Mouse (Mus musculus): Measurements from ENCODE around the gene Sh2b2. TPM values are rescaled to one million over a fixed set of nuclear protein-coding genes. Genes with fewer than 3 reads are reported as not detected.

Sh2b2 gene
- polyA plus RNA-seq, 1 experiment = 7.3 TPM

GRCm38 (mm10) chr5:136182830-136183229 lies 63.5 kb downstream of the Sh2b2 start:
- H3K4me3 ChIP-seq (ENCODE audit: low read depth, low read length) = no peak overlapping the region
- no peak overlapping the region for H3K27ac ChIP-seq (ENCODE audit: insufficient read depth, low read depth, low read length)
- TF ChIP-seq POLR2A (IDR thresholded peaks at IDR 0.05; ENCODE audit: low read depth, low read length) (no peak), CTCF (IDR thresholded peaks at IDR 0.05; ENCODE audit: extremely low read depth, insufficient read length, insufficient replicate concordance, low read depth, low read length) (no peak)
- no peaks in the 10 kb centered on the region for H3K27me3 ChIP-seq (ENCODE audit: control insufficient read depth, insufficient read depth, low read length)
- 82% methylated on average over 4 of the region's 4 CpGs for WGBS
- peaks cover 32% of the 10 kb centered on the region for H3K36me3 ChIP-seq (ENCODE audit: control insufficient read depth, insufficient read depth, low read length)
- no peaks in the 10 kb centered on the region for H3K4me1 ChIP-seq (ENCODE audit: control insufficient read depth, insufficient read depth, insufficient read length, low read length)

- Histone ChIP-seq H3K27ac (ENCODE audit: insufficient read depth, low read depth, low read length) (no peak overlapping the region), H3K27me3 (ENCODE audit: control insufficient read depth, insufficient read depth, low read length) (no peaks in the 10 kb centered on the region), H3K36me3 (ENCODE audit: control insufficient read depth, insufficient read depth, low read length) (peaks cover 30% of the 10 kb centered on the region), H3K4me1 (ENCODE audit: control insufficient read depth, insufficient read depth, insufficient read length, low read length) (no peaks in the 10 kb centered on the region), H3K4me3 (ENCODE audit: low read depth, low read length) (no peak overlapping the region)
- TF ChIP-seq POLR2A (IDR thresholded peaks at IDR 0.05; ENCODE audit: low read depth, low read length) = no peak
- WGBS = 92% methylated on average over 6 of the region's 6 CpGs
Measured at GRCm38 (mm10) chr5:136182049-136182448, 64.3 kb downstream of the Sh2b2 start.

GRCm38 (mm10) chr5:136181197-136181596 lies 65.2 kb downstream of the Sh2b2 start:
- Histone ChIP-seq H3K4me3 (ENCODE audit: low read depth, low read length) (no peak overlapping the region), H3K27ac (ENCODE audit: insufficient read depth, low read depth, low read length) (no peak overlapping the region), H3K27me3 (ENCODE audit: control insufficient read depth, insufficient read depth, low read length) (no peaks in the 10 kb centered on the region), H3K4me1 (ENCODE audit: control insufficient read depth, insufficient read depth, insufficient read length, low read length) (no peaks in the 10 kb centered on the region), H3K36me3 (ENCODE audit: control insufficient read depth, insufficient read depth, low read length) (peaks cover 30% of the 10 kb centered on the region)
- TF ChIP-seq POLR2A (IDR thresholded peaks at IDR 0.05; ENCODE audit: low read depth, low read length) (no peak), CTCF (IDR thresholded peaks at IDR 0.05; ENCODE audit: extremely low read depth, insufficient read length, insufficient replicate concordance, low read depth, low read length) (no peak)
- 91% methylated on average over 6 of the region's 6 CpGs for WGBS

GRCm38 (mm10) chr5:136179594-136179993 lies 66.8 kb downstream of the Sh2b2 start:
- Histone ChIP-seq H3K27me3 (ENCODE audit: control insufficient read depth, insufficient read depth, low read length) (no peaks in the 10 kb centered on the region), H3K4me3 (ENCODE audit: low read depth, low read length) (no peak overlapping the region), H3K27ac (ENCODE audit: insufficient read depth, low read depth, low read length) (no peak overlapping the region), H3K4me1 (ENCODE audit: control insufficient read depth, insufficient read depth, insufficient read length, low read length) (no peaks in the 10 kb centered on the region), H3K36me3 (ENCODE audit: control insufficient read depth, insufficient read depth, low read length) (peaks cover 30% of the 10 kb centered on the region)
- 85% methylated on average over 5 of the region's 5 CpGs for WGBS
- TF ChIP-seq POLR2A (IDR thresholded peaks at IDR 0.05; ENCODE audit: low read depth, low read length) = no peak
- no peak for TF ChIP-seq CTCF (IDR thresholded peaks at IDR 0.05; ENCODE audit: extremely low read depth, insufficient read length, insufficient replicate concordance, low read depth, low read length)

GRCm38 (mm10) chr5:136173606-136174463 lies 72.5 kb downstream of the Sh2b2 start:
- H3K27ac ChIP-seq (ENCODE audit: insufficient read depth, low read depth, low read length) = peak overlapping the region; percentile 97
- peaks cover 27% of the 10 kb centered on the region; the same call in 1 of the 2 replicates for H3K4me1 ChIP-seq (ENCODE audit: control insufficient read depth, insufficient read depth, insufficient read length, low read length)
- H3K36me3 ChIP-seq (ENCODE audit: control insufficient read depth, insufficient read depth, low read length) = peaks cover 6% of the 10 kb centered on the region; the same call in 1 of the 2 replicates
- 9% methylated on average over 9 of the region's 9 CpGs for WGBS
- H3K4me3 ChIP-seq (ENCODE audit: low read depth, low read length) = peak overlapping the region; percentile 22
- H3K27me3 ChIP-seq (ENCODE audit: control insufficient read depth, insufficient read depth, low read length) = no peaks in the 10 kb centered on the region
- TF ChIP-seq CTCF (IDR thresholded peaks at IDR 0.05; ENCODE audit: extremely low read depth, insufficient read length, insufficient replicate concordance, low read depth, low read length) = no peak
- 0 out of 2 replicates have a peak, but pooled peaks have one; percentile 26 for TF ChIP-seq POLR2A (IDR thresholded peaks at IDR 0.05; ENCODE audit: low read depth, low read length)

- H3K4me3 ChIP-seq (ENCODE audit: low read depth, low read length) = no peak overlapping the region
- 40% methylated on average over 9 of the region's 9 CpGs for WGBS
- peak overlapping the region; percentile 97 for H3K27ac ChIP-seq (ENCODE audit: insufficient read depth, low read depth, low read length)
- peaks cover 27% of the 10 kb centered on the region; the same call in 1 of the 2 replicates for H3K4me1 ChIP-seq (ENCODE audit: control insufficient read depth, insufficient read depth, insufficient read length, low read length)
- peaks cover 1% of the 10 kb centered on the region; the same call in 1 of the 2 replicates for H3K36me3 ChIP-seq (ENCODE audit: control insufficient read depth, insufficient read depth, low read length)
- no peak for TF ChIP-seq CTCF (IDR thresholded peaks at IDR 0.05; ENCODE audit: extremely low read depth, insufficient read length, insufficient replicate concordance, low read depth, low read length)
- TF ChIP-seq POLR2A (IDR thresholded peaks at IDR 0.05; ENCODE audit: low read depth, low read length) = no peak
- H3K27me3 ChIP-seq (ENCODE audit: control insufficient read depth, insufficient read depth, low read length) = no peaks in the 10 kb centered on the region
Measured at GRCm38 (mm10) chr5:136172939-136173338, 73.4 kb downstream of the Sh2b2 start.
